Mouse (Mus musculus) lung, postnatal 25 days (tissue): ENCODE results near the gene Abca14.
A peak's percentile ranks its signal among the peaks of the same experiment; 100 is the strongest.

Experiments used
- DNase-seq: peaks from one replicate; pipeline ENCODE4 v3.0.0; 2022; ENCODE audit warnings: low spot score

Abca14 gene

DNA sequence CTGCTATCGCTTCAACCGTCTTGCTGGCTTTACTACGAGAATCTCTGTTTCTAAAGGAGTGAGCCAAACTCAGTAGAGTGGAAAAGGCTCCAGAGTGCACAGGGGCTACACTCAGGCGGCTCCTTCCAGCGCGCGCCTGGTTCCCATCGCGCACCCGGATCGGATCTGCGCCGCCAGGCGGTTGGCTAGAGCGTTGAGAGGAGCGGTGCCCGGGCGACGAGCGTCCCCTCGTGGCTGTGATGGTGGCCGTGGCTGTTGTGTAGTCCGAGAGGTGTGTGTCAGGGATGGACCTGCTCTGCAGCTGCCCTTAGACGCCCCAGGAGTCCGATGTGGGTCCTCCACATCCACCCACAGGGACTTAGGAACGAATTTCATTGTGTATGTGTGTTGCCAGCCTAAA lies at the start of gene Abca14:
Gene Abca14, plus strand, starts transcription at position 173 of the 400 bp plus-strand sequence.
- DNase-seq: peak; percentile 80

DNA sequence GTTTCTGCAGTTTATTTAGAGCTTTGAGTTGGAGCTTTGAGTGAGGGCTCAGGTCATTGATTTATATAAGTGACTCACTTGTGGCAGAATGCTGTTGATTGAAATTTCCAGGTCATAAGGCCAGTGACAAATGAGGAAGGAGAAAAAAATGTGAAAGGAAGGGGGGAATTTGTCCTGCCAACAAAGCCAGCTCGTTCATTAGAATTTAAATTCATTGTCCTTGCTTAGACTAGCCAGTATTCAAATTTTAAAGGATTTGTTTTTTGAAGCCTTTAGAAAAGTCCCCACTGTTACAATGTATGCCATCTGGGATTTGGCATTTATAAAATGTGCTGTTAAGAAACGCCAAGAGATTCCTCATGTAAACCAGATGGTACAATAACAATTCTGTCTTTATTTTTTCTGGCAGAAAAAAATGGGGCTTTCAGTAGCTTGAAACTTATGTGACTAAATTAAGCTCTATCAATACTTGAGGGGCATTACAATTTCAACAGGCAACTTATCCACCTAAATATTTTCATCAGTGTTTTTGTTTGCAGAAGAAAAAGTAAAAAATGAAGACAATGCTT lies 46.8 kb upstream of the Abca14 start:
- no peak for DNase-seq

DNA sequence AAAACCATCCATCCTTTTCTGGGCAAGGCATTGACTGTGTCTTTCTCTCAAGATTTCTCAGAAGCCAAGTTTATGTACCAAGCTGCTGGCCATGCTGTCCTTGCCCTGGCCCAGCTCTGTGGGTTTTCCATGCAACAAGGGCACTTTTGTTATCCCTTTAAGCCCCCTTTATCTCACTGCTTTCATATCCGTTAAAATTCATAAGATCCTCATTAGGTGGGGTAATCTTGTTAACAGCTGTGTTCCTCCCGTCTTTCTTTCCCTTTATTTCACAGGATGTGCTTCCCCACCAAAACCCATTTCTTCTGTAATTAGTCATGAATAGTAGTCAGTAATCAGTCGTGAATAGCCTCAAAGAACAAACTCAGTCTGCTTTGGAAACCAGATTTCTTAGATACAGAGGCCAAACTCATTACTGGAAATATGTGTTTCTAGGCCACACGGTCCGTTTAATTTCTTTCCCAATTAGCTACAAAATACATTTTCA lies 46.1 kb upstream of the Abca14 start:
- DNase-seq: no peak

DNA sequence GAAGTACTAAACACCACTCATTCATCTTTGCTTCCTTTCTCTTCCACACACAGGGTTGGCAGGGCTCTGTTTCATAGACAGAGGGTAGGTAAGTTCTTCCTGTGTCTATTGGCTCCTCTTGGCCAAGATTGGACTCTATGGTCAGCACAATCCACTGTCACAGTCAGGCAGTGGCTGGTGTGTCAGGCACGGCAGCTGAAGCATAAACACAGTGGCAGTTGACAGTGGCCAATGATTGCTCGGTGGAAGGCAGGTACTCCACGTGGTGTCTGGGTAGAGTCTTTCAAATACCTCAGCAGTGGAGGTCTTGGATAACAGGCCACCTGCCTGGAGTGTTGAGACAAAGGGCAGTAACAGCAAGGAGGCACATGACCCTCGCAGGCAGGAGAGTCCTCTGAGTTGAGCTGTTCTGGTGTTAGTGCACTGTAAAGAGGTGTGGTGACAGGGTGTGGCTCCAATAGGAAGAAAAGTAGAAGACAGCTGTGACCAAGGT lies 45.6 kb upstream of the Abca14 start:
- DNase-seq: peak; percentile 22

DNA sequence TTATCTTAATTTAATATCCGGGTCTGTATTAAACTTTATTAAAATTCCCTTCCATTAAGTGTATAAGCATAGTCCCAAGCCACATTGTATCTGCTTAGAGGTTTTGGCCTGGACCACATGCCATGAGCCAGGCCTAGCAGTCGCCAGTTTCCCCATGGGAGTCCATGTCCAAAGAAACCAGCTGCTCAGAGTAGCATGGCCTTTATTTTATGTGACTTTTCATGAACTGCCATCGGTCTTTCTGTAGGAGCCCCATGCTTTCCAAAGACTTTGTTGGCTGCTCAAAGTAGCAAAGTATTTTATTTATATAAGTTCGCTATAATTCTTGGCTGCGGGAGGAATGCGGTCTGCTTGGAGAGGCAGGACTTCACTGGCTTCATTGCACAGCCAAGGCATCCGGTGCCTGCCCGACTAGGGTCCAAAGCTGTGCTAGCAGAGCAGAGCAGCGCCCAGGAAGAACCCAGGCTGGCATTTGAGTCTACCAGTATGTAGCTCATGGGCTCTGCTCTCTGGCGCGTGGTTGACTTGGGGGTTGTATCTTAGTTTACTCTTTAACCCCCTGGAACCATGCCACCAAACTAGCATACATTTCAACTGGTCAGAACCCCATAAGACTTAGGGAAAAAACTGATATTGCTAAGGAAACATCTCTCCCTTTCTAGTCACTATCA lies 40.0 kb upstream of the Abca14 start:
- no peak for DNase-seq

DNA sequence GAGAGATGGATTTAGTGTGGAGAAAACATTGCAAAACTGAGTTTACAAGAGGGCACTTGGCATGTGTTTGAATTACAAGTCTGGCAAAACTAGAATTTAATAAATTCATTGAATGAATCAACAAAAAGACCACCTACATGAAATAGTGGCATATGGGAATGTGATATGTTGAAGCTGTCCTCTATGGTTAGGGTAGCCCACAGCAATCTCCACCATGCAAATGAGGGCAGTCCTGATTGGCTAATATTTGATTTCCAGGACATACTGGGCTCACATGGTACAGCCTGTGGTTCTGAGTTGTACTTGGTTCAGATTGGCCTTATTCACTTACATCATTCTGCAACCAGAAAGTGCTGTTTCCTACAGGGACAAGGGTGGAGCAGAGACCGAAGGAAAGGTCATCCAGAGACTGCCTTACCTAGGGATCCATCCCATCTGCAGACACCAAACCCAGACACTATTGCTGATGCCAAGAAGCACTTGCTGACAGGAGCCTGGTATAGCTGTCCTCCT lies 31.5 kb upstream of the Abca14 start:
- no peak for DNase-seq

DNA sequence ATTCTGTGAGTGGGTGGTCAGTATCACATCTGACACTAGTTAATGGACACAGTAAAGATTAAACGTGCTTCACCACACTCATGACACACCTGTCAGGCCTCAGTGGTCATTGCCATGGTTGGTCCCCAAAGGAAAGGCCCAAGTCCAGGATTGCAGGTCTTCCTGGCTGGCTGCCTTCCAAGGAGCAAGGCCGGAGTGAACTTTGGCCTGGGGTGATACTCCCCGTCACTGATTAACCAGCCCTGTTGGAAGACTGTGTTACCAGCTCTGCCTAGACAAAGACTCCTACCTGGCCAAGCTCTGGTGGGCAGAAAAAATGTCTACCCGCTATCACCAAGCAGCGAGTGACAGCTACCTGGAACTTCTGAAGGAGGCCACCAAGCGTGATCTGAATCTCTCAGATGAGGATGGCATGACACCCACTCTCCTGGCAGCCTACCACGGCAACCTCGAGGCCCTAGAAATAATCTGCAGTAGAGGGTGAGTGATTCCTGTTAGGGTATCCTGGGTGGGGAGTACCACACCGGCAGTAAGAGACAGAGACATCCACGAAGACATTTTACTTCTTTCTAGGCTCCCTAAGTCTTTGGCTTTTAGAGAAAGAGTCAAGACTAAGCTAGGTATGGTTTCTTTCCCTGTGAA lies 30.0 kb upstream of the Abca14 start, which contains the start of gene Anks4b:
Gene Anks4b, plus strand, starts transcription at position 256 of the 642 bp plus-strand sequence.
- DNase-seq: no peak

DNA sequence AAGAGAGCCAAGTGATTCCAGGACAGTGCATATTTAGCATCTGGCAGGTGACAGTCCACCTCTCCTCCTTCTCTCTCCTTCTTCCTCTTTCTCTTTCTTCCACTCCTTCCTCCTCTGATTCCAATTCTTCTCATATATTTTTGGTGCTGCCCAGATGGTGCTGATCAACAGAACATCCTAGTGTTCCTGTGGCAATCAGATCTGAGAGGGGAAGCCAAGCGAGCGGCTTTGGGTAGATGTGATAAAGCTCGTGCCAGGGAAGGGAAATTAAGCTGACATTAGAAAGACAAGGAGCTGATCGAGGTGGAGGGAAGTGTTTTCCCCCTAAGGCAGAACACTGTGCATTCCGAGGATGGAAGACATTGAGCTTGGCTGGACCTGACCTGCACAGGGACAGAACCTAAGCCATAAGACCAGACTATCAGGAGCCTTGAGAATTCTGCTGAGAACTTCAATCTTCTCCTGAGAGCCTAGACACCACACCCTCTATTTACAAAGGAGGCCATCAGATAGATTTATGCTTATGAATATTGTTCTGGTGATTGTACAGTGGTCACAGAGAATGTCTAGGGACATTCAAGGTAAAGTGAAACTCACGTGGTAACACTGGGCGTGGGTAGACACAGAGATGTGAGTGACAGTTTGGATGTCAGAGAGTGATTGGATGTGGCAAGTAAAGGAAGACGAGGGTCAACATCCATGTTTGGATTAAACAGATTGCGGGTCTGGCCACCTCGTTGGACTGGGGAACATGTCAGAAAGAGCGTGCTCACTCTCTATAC lies 28.8 kb upstream of the Abca14 start:
- no peak for DNase-seq

DNA sequence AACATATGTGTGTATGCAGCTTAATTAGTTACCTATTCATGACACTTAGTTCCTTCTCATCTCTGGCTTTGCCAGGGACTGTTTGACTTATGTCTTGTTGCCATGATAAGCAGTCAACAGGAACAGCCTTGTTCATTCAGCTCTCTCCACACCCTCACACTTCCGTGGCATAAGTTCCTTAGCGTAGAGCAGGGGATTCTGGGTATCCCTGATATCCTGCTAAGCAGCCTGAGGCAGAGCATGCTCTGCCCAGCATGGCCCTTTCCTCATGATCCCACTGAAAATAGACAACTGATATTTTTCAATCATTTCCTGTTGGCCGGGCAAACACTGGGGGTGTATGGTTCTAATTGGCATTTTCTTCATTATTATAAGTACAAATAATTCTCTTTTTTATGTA lies 26.1 kb upstream of the Abca14 start:
- DNase-seq: no peak

DNA sequence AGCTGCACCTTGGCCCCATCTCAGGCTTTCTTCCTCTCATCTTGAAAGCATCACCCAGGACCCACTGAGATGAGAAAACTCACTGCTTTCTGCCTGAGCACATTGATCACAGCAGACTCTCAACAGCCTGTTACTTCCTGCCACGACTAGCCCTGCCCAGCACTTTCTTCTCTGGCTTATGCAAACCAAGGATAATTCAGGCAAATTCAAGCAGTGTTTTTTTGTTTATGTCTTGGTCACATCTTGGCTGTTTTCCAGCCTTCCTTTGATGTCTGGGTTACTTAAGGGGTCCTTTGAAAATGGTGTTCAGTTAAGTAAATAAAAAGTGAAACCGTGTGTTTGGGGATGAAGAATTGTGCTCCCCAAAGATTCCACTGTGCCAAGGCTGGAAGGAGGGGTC lies 24.8 kb upstream of the Abca14 start:
- no peak for DNase-seq

DNA sequence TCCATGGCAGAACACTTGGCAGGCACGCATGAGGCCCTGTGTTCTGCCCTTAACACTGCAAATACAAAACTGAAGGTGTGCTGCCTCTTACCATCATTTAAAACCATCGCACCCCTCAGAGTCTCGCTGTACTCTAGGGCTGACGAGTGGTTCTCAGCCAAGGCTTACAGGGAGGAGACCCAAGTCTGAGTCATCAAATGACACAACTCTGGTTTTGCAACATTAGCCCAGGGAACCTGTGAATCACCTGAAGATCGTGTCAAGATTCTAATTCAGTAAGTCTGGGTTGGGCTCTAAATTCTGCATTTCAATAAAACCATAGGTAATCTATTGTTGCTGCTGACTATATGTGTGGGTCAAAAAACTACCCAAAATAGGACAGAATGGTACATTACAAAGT lies 23.2 kb upstream of the Abca14 start:
- DNase-seq: no peak

DNA sequence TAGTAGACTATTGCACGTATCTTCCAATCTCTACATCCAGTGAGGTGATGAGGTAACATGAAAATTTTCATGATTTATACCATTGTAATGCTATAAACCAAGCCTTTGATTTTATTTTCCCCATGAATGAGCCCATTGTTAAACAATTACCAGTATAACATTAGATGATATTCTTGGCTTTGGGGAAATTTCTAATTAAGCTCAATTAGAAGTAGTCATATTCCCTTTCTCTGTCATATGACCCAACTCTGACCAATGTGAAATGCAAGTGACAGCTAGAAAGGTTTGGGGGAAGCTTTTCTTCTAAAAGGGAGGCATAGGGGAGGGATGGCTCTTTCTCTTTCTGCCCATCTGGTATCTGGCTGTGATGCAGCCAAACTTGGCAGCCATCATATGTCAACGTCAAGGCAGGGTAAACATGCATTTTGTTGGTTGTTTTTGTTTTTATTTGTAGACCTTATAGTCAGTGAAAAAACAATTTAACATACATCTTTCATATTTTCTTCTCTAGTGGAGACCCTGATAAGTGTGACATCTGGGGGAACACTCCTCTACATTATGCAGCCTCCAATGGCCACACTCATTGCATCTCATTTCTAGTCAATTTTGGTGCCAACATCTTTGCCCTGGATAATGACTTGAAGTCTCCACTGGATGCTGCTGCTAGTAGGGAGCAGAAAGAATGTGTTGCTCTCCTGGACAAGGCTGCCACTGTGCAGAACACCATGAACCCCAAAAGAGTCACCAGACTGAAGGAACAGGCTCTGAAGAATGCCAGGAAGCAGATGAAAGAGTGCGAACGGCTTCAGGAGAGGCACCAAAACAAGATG lies 22.1 kb upstream of the Abca14 start:
- no peak for DNase-seq

DNA sequence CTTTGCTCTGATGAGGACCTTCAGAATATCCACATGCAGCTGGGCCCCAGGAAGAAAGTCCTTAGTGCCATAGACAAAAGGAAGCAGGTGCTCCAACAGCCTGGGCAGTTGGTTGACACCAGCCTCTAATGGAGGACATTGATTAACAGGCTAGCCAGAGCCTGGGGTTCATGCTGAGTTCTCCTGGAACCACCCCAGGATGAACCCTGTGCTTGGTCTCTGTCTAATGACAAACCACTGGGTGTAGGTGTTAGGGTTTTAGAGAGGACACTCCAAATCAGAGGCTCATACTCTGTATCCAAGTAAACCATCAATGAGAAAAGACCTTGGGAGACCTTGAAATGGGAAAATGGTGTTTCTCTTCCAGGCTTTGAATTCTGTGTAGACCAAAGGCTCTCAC lies 20.9 kb upstream of the Abca14 start:
- no peak for DNase-seq

DNA sequence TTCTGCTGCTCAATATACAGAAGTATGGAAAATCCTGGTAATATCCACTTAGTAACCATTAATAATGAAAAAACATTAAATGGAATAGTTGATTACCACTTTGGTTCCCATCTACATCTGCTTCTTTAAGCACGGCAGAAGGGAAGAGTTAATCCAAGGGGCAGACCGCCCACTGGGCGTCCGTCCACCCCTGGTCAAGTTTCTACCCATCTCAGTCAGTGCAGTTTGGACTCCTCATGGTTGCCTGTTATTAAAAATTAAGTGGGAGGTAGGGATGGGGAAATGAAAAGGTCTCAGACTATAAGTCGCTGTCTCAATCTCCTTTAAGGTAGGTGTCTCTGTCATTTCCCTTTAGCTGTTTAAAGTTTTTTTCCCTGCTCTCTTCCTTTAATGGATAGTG lies 14.8 kb upstream of the Abca14 start:
- DNase-seq: no peak

DNA sequence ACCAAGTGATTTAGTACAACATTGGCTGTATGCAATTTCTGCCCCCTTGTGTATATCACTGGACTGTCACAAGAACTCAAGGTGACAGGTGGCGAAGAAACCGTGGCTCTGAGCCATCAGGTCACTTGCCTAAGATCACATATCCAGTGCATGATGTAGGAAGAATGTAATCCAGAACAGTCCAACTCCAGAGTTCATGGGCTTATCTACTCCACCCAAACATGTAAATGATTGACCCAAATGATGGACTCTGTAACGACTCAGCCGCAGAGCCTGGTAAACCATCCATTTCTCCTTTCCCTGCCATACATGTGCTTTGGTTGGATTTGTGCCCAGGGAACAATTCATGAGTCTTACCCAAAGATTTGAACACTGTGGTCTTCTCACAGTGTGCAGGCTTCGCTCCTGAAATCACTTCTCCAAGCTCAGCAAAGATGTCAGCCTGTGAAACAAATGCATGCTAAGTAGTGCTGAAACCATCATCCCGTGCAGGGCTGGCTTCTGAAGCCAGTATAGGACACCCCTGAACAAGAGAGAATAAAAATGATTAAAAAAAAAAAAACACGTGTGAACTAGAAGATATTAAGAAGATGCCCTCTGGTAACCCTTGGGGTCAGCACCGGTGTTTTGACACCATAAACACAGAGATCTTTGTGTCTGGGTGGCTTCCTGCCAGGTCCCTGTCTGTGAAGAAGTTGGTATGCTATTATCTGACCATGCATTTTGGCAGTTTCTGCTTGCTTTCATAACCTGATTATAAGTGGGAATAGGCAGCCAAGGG lies 14.2 kb upstream of the Abca14 start:
- DNase-seq: no peak

DNA sequence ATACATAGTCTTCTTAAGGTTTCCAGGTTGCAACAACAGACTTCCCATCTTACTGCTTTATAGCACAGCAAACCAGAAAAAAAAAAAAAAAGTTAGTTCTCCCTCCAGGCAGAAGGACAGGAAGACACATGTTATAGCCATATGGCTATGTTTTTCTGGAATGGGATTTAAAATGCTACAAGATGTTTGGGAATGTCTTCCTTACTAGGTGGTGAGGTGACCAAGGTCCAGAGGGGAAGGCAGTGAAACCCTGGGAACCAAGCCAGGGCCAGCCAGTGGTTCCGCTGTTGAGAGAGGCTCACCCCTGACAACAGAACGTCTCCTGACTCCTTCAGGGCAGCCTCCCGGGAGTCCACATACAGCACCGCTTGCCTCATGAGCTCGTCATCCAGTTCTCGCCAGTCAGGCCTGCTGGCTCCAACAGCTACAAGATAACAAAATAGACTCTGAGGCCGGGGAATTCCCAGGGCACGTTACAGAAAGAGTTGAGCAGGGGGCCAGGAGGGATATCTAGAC lies 13.6 kb upstream of the Abca14 start:
- no peak for DNase-seq

DNA sequence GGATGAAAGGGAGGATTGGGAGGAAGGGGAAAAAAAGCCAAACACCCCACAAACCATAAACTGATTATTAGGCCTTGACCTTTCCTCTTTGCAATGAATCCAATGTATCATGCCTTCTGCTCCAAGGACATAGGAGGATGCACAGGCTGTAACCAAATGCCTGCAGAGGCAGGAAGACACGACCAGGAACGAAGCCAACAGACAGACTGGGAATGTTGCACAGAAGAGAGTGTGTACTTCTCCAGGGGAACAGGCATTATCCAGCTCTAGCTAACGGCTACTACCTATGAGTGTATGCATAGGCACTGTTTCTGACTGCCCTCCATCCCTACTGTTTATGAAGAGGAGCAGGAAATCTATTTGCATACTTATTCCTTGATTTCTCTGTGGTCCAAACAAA lies 11.6 kb upstream of the Abca14 start:
- no peak for DNase-seq

DNA sequence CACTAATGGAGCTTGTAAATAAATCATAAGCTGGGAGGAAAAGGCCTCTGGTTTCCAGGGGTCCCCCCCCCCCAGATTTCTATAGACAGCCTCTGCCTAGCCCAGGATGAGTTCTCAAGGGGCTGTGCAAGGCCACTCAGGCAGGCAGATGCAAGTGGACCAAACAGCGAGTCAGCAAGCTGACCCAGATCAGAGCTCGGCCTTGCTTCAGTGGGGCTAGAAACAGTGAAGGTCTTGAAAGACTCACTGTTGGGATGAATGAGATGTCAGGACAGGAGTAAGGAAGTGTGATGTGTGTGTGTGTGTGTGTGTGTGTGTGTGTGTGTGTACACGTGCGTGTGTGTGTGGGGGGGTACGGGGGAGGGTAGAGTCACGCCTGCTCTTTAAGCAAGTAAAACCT lies 10.9 kb upstream of the Abca14 start:
- DNase-seq: no peak

DNA sequence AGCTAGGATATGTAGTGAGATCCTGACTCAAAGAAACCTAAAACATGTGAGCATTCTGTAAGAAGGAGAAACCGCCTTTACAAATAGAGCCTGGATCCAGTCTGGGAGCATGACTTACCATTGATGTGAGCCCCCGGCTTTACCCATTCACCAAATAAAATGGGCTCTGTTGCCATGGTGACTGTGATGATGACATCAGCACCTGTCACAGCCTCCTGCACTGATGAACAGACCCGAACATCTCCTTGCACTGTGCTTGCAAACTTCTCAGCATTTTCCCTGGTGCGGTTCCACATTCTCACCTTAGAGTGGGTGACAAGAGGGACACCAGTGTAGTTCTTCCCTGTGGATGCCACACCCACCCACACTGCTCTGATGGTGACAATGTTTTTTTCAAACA lies 8.6 kb upstream of the Abca14 start:
- DNase-seq: no peak

DNA sequence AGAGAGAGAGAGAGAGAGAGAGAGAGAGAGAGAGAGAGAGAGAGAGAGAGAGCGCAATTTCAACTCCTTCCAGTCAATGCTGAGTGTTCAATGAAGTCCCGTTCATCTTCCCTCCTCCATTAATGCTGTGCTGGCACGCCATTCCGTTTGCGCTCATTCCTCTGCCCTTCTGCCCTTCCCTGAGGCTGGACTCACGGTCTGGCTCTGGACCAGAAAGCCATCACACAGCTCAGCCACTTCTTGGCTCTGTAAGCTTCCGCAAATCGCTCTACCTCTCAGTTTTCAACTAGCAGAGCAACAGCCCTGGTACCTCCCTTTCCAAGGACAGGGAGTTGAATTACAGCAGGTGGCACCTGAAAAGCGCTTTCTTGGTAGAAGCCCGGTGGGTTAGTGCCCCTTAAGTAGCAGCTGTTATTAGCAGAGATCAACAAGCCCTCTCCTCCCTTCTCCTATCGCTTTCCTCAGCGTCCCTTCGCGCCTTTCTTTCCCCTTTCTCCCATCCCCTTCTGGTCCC lies 2.5 kb upstream of the Abca14 start:
- peak; percentile 22 for DNase-seq
